Mouse (Mus musculus): ENCODE measurements around the gene Tyrobp. TPM values are rescaled to one million over a fixed set of nuclear protein-coding genes. Genes with fewer than 3 reads are reported as not detected.
A peak's percentile ranks its signal among the peaks of the same experiment; 100 is the strongest.

Gene Tyrobp
- total and polyA plus RNA-seq, 3 experiments, result 12.5 to 92.7 (median 12.9) TPM

GRCm38 (mm10) chr7:30409789-30410188 is 3.8 kb upstream of the Tyrobp start:
- Histone ChIP-seq H3K9me3 (replicated peaks) (no peaks in the 10 kb centered on the region), H3K4me3 (ENCODE audit: low read depth, low read length) (no peak overlapping the region), H3K27me3 (ENCODE audit: insufficient read depth, low read length) (peaks cover 11% of the 10 kb centered on the region), H3K4me1 (ENCODE audit: insufficient read depth, low read depth, low read length) (peaks cover 2% of the 10 kb centered on the region; the same call in 1 of the 2 replicates), H3K36me3 (replicated peaks) (no peaks in the 10 kb centered on the region)
- ATAC-seq (ENCODE audit: extremely low read depth, insufficient number of reproducible peaks, low FRiP score, poor library complexity, severe bottlenecking), result no peak
- no peak for TF ChIP-seq TAL1 (conservative IDR thresholded peaks at IDR 0.05; ENCODE audit: low read depth, low read length)
- DNase-seq (ENCODE audit: low spot score), result no peak

- Histone ChIP-seq H3K36me3 (replicated peaks) (no peaks in the 10 kb centered on the region), H3K27me3 (ENCODE audit: insufficient read depth, low read length) (peaks cover 11% of the 10 kb centered on the region), H3K9me3 (replicated peaks) (no peaks in the 10 kb centered on the region), H3K4me1 (ENCODE audit: insufficient read depth, low read depth, low read length) (peaks cover 2% of the 10 kb centered on the region; the same call in 1 of the 2 replicates), H3K4me3 (ENCODE audit: low read depth, low read length) (no peak overlapping the region)
- ATAC-seq (ENCODE audit: extremely low read depth, insufficient number of reproducible peaks, low FRiP score, poor library complexity, severe bottlenecking) (no peak), DNase-seq (ENCODE audit: low spot score) (no peak)
- no peak for TF ChIP-seq POLR2AphosphoS5 (IDR thresholded peaks at IDR 0.05; ENCODE audit: insufficient replicate concordance, low read depth, low read length)
- TF ChIP-seq GATA2 (IDR thresholded peaks at IDR 0.05; ENCODE audit: borderline replicate concordance, low read depth, low read length), result no peak
- no peak for TF ChIP-seq CTCF (IDR thresholded peaks at IDR 0.05; ENCODE audit: low read depth, low read length)
- TF ChIP-seq GATA1 (IDR thresholded peaks at IDR 0.05; ENCODE audit: borderline replicate concordance, low read length), result no peak
- no peak for TF ChIP-seq TAL1 (conservative IDR thresholded peaks at IDR 0.05; ENCODE audit: low read depth, low read length)
Observed at GRCm38 (mm10) chr7:30411023-30411422, 2.5 kb upstream of the Tyrobp start.

GRCm38 (mm10) chr7:30412735-30413147 is 819 bp upstream of the Tyrobp start:
- ATAC-seq (ENCODE audit: extremely low read depth, insufficient number of reproducible peaks, low FRiP score, poor library complexity, severe bottlenecking), result no peak; the same call in 1 of the 2 replicates
- Histone ChIP-seq H3K9me3 (replicated peaks) (no peaks in the 10 kb centered on the region), H3K4me1 (ENCODE audit: insufficient read depth, low read depth, low read length) (peaks cover 2% of the 10 kb centered on the region; the same call in 1 of the 2 replicates), H3K36me3 (replicated peaks) (no peaks in the 10 kb centered on the region), H3K4me3 (ENCODE audit: low read depth, low read length) (no peak overlapping the region), H3K27me3 (ENCODE audit: insufficient read depth, low read length) (peaks cover 11% of the 10 kb centered on the region; the same call in 1 of the 2 replicates)
- TF ChIP-seq GATA1 (IDR thresholded peaks at IDR 0.05; ENCODE audit: borderline replicate concordance, low read length) (no peak), POLR2AphosphoS5 (IDR thresholded peaks at IDR 0.05; ENCODE audit: insufficient replicate concordance, low read depth, low read length) (no peak), CTCF (IDR thresholded peaks at IDR 0.05; ENCODE audit: low read depth, low read length) (no peak), GATA2 (IDR thresholded peaks at IDR 0.05; ENCODE audit: borderline replicate concordance, low read depth, low read length) (no peak), TAL1 (conservative IDR thresholded peaks at IDR 0.05; ENCODE audit: low read depth, low read length) (no peak)
- no peak for DNase-seq (ENCODE audit: low spot score)

GRCm38 (mm10) chr7:30417856-30418255 is 4.3 kb downstream of the Tyrobp start:
- Histone ChIP-seq H3K4me1 (ENCODE audit: insufficient read depth, low read depth, low read length) (peaks cover 38% of the 10 kb centered on the region), H3K4me3 (ENCODE audit: low read depth, low read length) (no peak overlapping the region), H3K36me3 (replicated peaks) (no peaks in the 10 kb centered on the region), H3K27me3 (ENCODE audit: insufficient read depth, low read length) (peaks cover 5% of the 10 kb centered on the region; the same call in 1 of the 2 replicates), H3K9me3 (replicated peaks) (no peaks in the 10 kb centered on the region)
- DNase-seq (ENCODE audit: low spot score) (no peak), ATAC-seq (ENCODE audit: extremely low read depth, insufficient number of reproducible peaks, low FRiP score, poor library complexity, severe bottlenecking) (no peak)
- TF ChIP-seq POLR2AphosphoS5 (IDR thresholded peaks at IDR 0.05; ENCODE audit: insufficient replicate concordance, low read depth, low read length), result no peak
- no peak for TF ChIP-seq GATA2 (IDR thresholded peaks at IDR 0.05; ENCODE audit: borderline replicate concordance, low read depth, low read length)
- TF ChIP-seq GATA1 (IDR thresholded peaks at IDR 0.05; ENCODE audit: borderline replicate concordance, low read length), result no peak
- TF ChIP-seq CTCF (IDR thresholded peaks at IDR 0.05; ENCODE audit: low read depth, low read length), result no peak
- TF ChIP-seq TAL1 (conservative IDR thresholded peaks at IDR 0.05; ENCODE audit: low read depth, low read length), result no peak

- ATAC-seq (ENCODE audit: extremely low read depth, insufficient number of reproducible peaks, low FRiP score, poor library complexity, severe bottlenecking) (peak; percentile 61), DNase-seq (ENCODE audit: low spot score) (peak; percentile 43)
- H3K27me3 ChIP-seq (ENCODE audit: insufficient read depth, low read length), result 0 out of 2 replicates have a peak, but pooled peaks cover 2% of the 10 kb centered on the region
- peaks cover 16% of the 10 kb centered on the region for H3K36me3 ChIP-seq (replicated peaks)
- TF ChIP-seq POLR2AphosphoS5 (IDR thresholded peaks at IDR 0.05; ENCODE audit: insufficient replicate concordance, low read depth, low read length) (no peak), CTCF (IDR thresholded peaks at IDR 0.05; ENCODE audit: low read depth, low read length) (no peak), GATA1 (IDR thresholded peaks at IDR 0.05; ENCODE audit: borderline replicate concordance, low read length) (no peak), GATA2 (IDR thresholded peaks at IDR 0.05; ENCODE audit: borderline replicate concordance, low read depth, low read length) (no peak), TAL1 (conservative IDR thresholded peaks at IDR 0.05; ENCODE audit: low read depth, low read length) (no peak)
- H3K4me1 ChIP-seq (ENCODE audit: insufficient read depth, low read depth, low read length), result peaks cover 39% of the 10 kb centered on the region
- peak within 1 kb of the TSS; percentile 51; the same call in 1 of the 2 replicates for H3K4me3 ChIP-seq (ENCODE audit: low read depth, low read length)
- H3K9me3 ChIP-seq (replicated peaks), result no peaks in the 10 kb centered on the region
Observed at GRCm38 (mm10) chr7:30419561-30420499, 6.3 kb downstream of the Tyrobp start, which contains the start of gene Hcst. Hcst (minus strand) TSS chr7:30419854.

GRCm38 (mm10) chr7:30420673-30421072 is 7.1 kb downstream of the Tyrobp start:
- no peaks in the 10 kb centered on the region for H3K9me3 ChIP-seq (replicated peaks)
- no peak overlapping the region for H3K4me3 ChIP-seq (ENCODE audit: low read depth, low read length)
- TF ChIP-seq GATA1 (IDR thresholded peaks at IDR 0.05; ENCODE audit: borderline replicate concordance, low read length) (no peak), POLR2AphosphoS5 (IDR thresholded peaks at IDR 0.05; ENCODE audit: insufficient replicate concordance, low read depth, low read length) (no peak), CTCF (IDR thresholded peaks at IDR 0.05; ENCODE audit: low read depth, low read length) (no peak), TAL1 (conservative IDR thresholded peaks at IDR 0.05; ENCODE audit: low read depth, low read length) (no peak), GATA2 (IDR thresholded peaks at IDR 0.05; ENCODE audit: borderline replicate concordance, low read depth, low read length) (no peak)
- ATAC-seq (ENCODE audit: extremely low read depth, insufficient number of reproducible peaks, low FRiP score, poor library complexity, severe bottlenecking) (no peak), DNase-seq (ENCODE audit: low spot score) (no peak)
- 0 out of 2 replicates have a peak, but pooled peaks cover 2% of the 10 kb centered on the region for H3K27me3 ChIP-seq (ENCODE audit: insufficient read depth, low read length)
- peaks cover 25% of the 10 kb centered on the region for H3K36me3 ChIP-seq (replicated peaks)
- peaks cover 39% of the 10 kb centered on the region for H3K4me1 ChIP-seq (ENCODE audit: insufficient read depth, low read depth, low read length)

Data from G1E (cell line).